Mouse (Mus musculus) heart, adult 18-20 months (tissue): Measurements from ENCODE around the gene Ift88. TPM values are rescaled to one million over a fixed set of nuclear protein-coding genes. Genes with fewer than 3 reads are reported as not detected.

Experiments used
- DNase-seq, 2 experiments: peaks; one replicate each; pipeline ENCODE4 v3.0.0; 2021 to 2022; ENCODE audit warnings: mixed read lengths in 1 of 2
- long read RNA-seq, 2 experiments: library from polyadenylated mRNA; stranded (forward); transcript quantifications; one replicate each; pipeline ENCODE4 v2.0.0; 2021
- total RNA-seq, 2 experiments: library from RNA; stranded (reverse); gene quantifications; 2 replicates each; pipeline ENCODE4 v1.2.3; 2021

The Ift88 gene
- 1 to 10 TPM; 3.9 to 5.2 TPM for total RNA-seq
- long read RNA-seq, experiment 1, partial matches to known transcripts: 0 of 5 reads
- long read RNA-seq, experiment 1, other reads (novel, unspliced or antisense): 3 of 5 reads
- long read RNA-seq, experiment 2, partial matches to known transcripts: 0 of 2 reads
- long read RNA-seq, experiment 2, other reads (novel, unspliced or antisense): 1 of 2 reads

GRCm38 (mm10) chr14:57423432-57424211, at the start of gene Ift88:
Ift88 (plus strand) TSS chr14:57424062.
- peak; percentile 95 for DNase-seq

GRCm38 (mm10) chr14:57375205-57375604, 48.7 kb upstream of the Ift88 start:
- DNase-seq: no peak

DNA sequence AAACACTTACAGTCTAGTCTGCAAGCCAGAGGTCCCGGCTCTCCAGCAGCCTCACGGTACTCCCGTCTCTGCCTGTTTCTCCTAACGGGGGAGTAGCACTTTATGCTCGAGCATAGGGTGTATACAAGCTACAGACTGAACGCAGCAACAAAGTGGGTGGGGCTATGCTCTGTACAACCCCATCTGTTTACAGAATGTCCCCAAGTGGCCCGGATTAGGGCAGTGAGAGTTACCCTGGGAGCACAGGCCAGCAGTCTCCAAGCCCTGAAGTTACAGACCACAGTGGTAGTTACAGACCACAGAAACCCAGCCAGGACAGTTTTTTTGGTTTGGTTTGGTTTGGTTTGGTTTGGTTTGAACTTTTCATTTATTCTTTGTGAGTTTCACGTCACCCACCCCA, 47.8 kb upstream of the Ift88 start:
- DNase-seq: no peak

DNA sequence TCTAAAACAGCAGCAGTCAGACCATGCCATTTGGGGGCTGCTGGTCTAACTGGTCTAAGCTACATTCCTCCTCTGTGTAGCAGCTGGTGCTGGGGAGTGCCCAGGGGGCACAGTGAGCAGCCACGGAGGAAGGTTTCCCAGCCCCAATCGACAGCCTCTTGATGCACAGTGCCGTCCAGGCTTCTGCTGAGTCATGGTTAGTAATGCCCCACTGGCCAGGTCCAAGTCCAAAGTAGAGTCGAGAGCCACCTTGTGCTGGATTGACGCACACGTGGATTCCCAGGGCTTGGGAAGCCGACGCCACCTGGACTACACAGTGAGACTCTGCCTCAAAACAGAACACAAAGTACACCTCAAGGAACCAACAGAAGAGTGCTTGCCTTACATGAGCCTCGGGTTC, 46.9 kb upstream of the Ift88 start:
- DNase-seq: no peak

- no peak for DNase-seq
These were observed 46.3 kb upstream of the Ift88 start for GRCm38 (mm10) chr14:57377531-57377930.

DNA sequence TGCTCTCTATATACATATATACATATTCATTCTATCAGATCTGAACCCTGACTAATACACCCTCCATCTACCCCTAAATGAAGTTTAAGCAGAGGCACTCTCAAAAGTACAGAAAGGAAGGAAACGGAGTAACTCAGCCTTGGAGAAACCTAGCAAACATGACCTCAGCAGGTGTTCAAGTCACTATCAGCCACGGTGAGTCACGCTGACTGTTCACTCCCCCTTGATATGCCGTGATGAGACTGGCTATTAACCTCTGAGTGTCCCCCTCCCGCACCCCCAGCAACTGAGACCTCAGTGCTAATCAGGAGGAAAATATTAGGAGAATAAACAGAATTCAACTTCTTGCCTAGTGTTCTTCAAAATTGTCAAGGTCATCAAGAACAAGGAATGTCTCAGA, 38.2 kb upstream of the Ift88 start:
- no peak for DNase-seq

DNA sequence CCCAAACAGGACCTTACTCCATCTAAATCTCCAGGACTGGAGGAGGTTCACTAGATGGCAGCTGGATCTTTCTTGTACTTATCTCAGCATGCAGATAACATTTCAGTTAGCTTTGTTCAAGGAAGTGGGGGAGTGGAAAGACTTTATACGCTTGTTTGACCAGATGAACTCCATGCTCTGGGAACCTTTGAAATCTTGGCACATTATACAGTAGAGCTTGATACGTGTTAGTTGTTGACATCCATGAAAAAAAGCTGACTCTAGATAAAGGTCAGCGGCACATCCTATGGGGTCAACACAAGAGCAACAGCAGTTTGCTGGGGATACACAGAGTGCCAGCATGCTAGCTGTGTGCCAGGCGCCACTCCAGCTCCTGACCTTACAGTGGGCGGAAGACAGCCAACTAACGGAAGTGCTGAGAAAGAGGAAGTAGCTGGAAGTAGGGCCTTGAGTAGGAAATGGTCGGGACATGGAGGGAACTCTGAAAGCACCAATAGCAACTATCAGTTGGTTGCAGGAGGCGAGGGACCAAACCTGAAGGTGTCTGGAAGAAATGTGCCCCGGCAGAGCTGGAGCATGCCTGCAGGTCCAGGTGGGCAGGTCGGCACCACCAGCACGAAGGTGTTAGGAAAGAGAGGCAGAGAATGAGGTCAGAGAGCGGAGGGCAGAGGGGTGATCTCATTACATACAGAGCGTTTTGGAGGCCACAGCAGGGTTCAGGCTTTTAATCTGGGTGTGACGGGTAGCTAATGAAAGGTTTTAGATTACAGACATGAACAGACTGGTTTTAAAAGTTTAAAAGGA, 36.9 kb upstream of the Ift88 start:
- DNase-seq: peak; percentile 30 to 54

DNA sequence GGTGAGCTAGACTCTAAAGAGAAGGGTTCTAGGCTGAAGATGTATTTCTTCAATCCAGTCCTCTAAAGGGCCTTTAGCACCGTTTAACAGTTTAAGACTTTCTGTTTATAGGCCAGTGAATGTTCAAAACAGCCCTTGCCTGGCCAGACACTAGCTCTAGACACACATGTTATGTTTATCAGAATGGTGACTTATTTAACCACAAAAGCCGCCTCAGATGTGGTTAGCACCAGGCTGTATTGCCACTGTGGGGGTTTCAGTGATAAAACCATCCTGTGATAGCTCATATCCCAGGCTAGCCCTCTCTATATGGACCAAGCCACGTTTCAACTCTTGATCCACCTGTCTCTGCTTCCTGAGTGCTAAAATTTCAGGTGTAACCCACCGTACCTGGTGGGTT, 32.2 kb upstream of the Ift88 start:
- DNase-seq: no peak

- no peak for DNase-seq
These were observed 31.6 kb upstream of the Ift88 start for GRCm38 (mm10) chr14:57392278-57392677.

GRCm38 (mm10) chr14:57395470-57395869, 28.4 kb upstream of the Ift88 start:
- DNase-seq: no peak

DNA sequence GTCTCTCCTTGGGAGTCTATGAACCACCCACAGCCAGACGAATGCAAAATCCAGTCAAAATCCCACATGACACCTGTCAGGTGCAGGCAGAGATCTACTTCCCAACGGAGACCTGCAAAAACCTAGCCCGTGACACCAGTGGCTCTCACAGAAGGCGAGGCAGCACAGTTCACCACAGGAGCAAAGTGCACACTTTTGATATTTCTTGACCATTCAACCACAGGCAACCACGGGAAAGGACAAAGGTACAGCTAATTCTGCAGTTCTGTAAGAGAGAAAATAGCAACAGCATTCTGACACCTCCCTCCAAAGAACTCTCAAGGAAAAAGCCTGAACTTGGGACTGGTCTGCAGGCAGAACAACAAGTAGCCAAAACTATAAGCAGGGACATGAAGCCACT, 26.6 kb upstream of the Ift88 start:
- no peak for DNase-seq

DNA sequence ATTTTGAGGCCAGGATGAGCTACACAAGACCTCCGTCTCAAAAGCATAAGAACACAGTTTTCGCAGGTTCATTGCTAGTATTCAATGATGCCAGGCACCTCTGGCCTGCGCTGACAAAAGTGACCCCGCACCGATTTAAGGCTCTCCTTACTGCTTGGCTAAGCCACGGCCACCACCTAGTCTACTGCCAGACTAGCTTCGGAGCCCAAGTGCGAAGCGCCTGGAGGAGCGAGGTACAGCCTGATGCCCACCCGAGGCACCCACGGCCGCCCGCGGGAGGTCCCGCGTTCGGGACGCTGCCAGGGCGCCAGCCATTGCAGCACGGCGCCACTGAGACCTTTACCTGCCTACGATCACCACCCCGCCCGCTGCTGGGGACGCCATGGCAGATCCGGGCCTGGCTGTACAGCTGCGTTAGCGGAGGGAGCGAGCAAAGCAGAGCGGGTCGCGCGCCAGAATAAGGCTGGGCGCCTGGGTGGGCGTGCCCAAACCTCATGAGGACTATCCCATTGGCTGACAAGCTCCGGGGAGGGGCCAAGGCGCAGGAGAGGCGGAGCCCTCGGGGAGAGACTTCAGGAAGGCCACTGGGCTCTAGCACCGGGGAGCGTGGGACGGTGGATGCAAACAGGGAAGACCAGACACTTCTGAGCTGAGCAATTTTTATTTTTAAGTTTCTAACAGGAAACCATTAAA, 25.7 kb upstream of the Ift88 start, which contains the start of gene Cryl1:
TSS of gene Cryl1 (minus strand) at position 465 of the 693 bp plus-strand sequence.
- peak; percentile 98 for DNase-seq

GRCm38 (mm10) chr14:57398813-57399427, 24.9 kb upstream of the Ift88 start:
- peak in 1 of 2 experiments; percentile 51 for DNase-seq

DNA sequence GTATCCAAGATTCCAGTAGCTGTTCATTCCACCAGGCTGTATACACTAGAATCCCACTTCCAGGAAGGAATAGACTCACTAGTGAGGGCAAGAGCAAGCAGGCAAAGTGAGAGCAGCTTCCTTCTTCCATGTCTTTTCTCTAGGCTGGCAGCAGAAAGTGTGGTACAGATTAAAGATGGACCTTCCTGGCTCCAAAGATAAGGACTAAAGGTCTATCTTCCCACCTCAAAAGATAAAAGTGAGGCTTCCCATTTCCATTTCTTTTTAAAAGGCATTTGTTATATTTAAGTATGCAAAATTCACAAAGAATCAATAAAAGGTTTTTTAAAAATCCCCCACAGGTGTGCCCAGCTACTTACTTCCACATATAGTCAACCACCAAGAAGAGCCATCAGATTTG, 21.0 kb upstream of the Ift88 start:
- DNase-seq: no peak

- DNase-seq: peak; percentile 29 to 61
These were observed 16.5 kb upstream of the Ift88 start for GRCm38 (mm10) chr14:57407039-57407987.

DNA sequence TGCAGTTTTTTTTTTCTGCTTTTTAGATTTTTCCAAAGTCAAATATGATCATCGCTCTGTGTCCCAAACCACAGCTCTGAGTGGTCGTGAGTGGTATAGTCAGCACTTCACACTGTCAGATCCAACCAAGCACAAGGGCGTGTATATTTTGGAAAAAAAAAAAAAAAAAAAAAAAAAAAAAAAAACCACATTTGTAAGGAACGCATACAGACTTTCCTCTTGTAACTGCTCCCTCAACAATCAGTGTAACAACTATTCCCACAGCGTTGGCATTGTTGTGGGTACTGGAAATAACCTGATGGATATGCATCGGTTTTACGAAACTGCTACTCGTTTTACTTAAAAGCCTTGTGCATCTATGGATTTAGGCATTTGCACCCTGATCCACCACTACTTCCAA, 15.8 kb upstream of the Ift88 start:
- no peak for DNase-seq

- peak in 1 of 2 experiments; percentile 16 for DNase-seq
These were observed 14.8 kb upstream of the Ift88 start for GRCm38 (mm10) chr14:57409106-57409505.

DNA sequence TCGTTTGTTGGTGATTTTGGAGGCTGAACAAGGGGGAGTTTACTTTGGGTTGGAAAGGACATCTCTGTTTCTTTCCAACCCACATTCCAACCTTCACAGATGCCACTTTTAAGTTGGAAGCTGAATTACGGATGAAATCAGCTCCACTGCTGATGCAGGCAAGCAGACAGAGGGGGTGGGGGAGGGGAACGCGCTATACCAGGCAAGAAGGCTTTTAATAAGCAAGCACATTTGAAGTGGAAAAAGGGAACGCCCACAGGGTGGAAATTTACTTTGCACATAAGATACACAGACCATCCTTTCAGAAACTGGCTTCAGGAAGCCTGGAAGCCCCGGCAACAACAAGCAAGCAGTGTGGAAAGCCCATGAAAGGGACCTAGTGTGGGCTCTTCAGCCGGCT, 11.7 kb upstream of the Ift88 start:
- no peak for DNase-seq

- DNase-seq: no peak
These were observed 6.7 kb upstream of the Ift88 start for GRCm38 (mm10) chr14:57417187-57417586.

GRCm38 (mm10) chr14:57424212-57424561, 325 bp downstream of the Ift88 start:
- no peak for DNase-seq

DNA sequence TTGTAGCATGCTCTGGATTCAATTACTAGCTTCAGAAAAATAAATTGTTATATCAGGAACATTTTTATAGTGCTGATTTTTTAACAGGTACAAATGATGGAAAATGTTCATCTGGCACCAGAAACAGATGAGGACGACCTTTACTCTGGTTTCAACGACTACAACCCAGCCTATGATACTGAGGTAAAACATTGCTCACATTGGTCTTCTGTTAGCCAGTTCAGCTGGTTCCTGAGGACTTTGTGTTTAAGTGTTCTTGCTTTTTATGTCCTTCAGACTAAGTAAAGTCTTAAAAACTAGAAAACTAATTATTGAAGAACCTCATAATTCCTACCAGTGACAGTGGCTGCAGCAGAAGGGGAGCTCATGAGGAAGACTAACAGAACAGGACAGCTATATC, 6.6 kb downstream of the Ift88 start:
- no peak for DNase-seq
